Mouse (Mus musculus) skeletal muscle tissue, adult 2 months (tissue): ENCODE data around the gene Pcsk1n.
"Not testable (repeated sequence)": the region's sequence is repeated elsewhere in the genome, so short reads cannot be mapped to it uniquely, and the experiment has no call there.

Experiments used
- DNase-seq: peaks from one replicate; pipeline ENCODE4 v3.0.0-alpha.2; 2012; ENCODE audit warnings: low read depth, low spot score

Gene Pcsk1n

DNA sequence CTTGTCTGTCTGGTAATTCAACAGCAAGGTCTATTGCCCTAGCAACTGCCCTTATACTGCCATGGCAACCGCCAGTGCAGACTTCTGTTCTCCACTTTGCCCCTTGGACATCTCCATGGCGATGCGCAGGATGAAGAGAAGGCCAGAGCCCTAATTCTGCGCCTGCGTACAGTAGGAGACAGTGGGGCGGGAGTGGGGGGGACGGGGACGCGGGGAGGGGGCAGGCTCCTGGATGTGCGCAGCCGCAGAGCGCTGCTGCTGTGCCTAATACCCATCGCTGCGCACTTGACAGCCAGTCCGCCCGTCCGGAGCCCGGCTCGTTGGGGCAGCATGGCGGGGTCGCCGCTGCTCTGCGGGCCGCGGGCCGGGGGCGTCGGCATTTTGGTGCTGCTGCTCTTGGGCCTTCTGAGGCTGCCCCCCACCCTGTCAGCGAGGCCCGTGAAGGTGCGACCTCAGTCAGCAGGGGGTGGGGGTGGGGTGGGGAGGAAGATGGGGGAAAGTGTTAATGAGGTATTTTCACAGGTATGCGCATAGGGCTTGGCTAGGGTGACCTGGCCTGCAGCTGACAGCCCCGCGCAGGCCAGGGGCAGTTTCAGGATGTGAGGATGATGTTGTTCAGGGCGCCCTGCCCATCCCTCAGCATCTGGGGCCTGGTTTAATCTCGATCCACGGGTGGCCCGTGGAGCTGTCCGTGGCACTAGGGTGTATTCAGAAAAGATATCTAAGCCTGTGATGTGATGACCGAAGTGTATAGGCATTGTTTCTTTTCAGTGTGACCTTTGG is at the start of gene Pcsk1n:
Pcsk1n (plus strand) TSS at position 222 of the 783 bp plus-strand sequence.
- no peak for DNase-seq

DNA sequence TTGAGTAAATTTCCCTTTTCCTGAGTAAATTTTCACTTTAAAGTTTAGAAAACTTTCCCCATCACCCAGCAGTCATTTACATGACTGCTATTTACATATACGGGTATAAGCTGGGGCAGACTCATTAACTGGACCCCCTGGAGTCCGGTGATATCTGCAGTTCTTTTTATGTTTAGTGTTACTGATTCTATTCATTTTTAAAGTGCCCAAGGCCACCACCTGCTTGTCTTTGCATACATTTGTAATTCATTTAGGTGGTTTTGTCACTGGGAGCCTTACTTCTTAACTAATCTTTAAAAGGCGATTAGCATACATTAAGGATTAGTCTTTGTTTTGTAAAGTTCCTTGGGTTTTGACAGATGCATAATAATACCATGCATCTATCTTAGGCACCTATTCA is 49.8 kb upstream of the Pcsk1n start:
- DNase-seq, result no peak

DNA sequence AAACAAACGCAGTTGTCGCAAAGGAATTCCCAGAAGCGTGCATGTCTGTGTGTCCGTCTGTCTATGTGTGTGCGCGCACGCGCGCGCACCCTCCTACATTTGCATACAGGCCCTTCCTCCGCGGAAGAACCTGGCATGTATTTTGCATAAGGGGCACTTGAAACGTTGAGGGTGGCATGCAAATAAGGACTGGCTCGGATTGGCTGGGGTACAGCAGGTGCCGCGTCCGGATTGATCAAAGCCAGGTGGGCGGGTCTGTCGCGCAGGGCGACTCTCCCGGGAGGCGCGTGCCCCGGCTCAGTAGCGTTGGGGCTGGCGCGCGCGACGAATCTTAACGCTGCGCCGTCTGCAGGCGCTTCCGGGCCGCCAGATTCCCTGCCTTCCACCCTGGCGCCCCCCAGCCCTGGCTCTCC is 41.6 kb upstream of the Pcsk1n start, which contains the start of gene Pim2:
Pim2 (plus strand) TSS at position 256 of the 413 bp plus-strand sequence.
- peak; percentile 71 for DNase-seq

DNA sequence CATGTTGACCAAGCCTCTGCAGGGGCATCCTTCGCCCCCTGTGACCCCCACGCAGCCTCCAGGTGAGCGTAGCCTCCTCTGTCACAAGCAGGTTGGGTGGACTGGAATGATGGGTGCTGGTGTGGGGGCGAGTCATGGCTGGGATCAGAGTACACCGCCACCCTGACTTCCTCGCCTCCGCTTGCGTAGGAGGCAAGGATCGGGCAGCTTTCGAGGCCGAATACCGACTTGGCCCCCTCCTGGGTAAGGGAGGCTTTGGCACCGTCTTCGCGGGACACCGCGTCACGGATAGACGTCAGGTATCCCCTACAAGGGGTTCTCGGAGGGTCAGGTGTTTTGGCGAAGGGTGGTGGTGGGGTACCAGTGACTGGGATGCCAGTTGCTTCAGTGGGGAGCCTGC is 41.1 kb upstream of the Pcsk1n start:
- DNase-seq, result no peak

- DNase-seq, result peak; percentile 62
Observed at GRCm38 (mm10) chrX:7879819-7880218, 39.8 kb upstream of the Pcsk1n start.

DNA sequence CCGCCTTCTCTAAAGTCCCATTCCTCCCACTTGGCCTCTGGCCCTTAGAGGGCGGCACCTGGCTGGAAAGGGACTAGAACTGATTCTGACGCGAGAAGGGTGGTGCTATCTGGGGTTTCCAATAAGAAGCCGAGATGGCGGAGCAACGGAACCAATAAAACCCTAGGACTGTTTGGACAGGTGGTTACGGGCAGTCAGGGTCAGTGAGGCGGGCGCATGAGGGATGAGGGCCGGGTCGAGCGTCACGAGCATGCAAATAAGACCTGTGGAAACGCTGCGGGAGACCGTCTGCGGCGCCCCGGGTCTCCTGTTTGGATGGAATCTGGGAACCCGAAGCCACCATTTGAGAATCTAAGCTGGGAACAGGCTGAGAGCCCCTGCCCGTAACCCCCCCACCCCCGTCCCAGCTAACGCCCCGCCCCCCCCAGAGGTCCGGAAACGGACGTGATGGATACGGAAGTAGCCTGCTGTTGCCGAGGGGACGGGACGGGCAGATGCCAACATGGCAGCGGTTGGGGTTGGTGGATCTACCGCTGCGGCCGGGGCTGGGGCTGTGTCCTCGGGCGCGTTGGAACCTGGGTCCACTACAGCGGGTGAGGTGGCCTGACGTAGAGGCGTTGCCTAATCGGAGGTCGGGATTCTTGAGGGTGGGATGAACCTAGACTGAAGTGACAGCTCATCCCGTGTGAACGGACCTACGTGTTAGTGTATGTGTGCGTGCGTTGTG is 35.6 kb upstream of the Pcsk1n start, which contains the start of gene Slc35a2:
Slc35a2 (plus strand) TSS at position 188 of the 727 bp plus-strand sequence.
- DNase-seq, result peak; percentile 88

DNA sequence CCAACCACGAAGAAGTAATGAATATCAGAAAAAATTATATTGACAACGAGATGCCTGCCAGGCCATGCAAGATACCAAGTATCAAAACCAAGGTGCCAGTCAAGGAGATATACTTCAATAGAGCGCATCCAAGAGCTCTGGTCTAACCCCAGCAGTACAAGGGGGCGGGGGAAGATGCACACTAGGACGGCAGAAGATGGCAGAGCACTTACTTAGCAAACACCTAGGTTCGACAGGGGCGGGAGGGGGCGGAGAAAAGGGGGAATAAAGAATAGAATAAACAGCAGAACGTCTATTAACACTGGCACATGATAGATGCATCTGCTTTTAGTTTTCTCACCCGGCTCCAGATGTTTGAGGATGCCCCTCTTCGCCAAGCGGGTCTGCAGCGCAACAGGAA is 21.4 kb upstream of the Pcsk1n start:
- DNase-seq, result no peak

DNA sequence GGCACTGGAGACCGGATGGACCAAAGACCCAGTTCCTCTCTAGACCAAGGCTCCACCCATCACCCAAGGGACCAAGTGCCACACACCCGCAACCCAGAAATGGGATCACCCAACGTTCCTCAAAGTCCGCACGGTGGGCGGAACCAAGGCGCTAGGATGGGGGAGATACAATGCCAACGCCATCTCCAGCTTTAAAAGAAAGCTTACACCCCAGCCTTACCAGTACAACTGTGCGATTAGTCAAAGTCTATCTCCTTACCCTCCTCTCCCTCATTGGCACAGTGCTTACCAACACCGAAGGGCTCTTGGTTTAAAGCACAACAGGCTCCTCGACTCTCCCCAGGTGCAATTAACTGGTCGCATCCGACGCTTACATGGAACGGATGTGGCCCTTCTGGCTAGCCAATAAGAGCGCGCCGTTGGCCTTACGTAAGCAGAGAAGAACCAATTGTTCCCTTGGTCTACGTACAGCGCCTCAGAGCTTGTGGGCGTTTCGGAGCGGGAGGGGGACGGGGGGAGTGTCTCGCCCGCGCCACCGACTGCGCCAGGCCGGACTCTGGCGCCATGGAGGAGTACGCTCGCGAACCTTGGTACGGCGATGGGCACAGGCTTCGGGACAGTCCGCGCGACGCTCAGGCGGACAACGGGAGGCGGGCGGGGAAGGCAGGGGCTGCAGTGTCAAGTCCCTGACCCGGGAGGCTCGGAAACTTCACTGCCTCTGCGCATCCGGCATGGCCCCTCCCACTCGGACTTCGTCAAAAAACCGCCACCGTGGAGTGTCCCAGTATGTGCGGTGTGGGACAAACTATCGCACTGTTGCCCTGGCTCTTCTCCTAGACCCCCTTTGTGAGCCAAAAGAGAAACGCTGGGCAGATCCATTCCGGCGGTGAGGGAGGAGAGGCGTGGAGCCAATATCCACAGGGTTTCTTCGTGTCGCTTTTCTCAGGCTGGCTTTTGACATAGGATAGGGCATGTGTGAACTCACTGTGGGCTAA is 20.4 kb upstream of the Pcsk1n start, which contains the start of the genes Pqbp1 and Timm17b:
Pqbp1 (minus strand) TSS at position 390 of the 995 bp plus-strand sequence.
Timm17b (plus strand) TSS at position 478 of the 995 bp plus-strand sequence.
- DNase-seq, result peak; percentile 91

DNA sequence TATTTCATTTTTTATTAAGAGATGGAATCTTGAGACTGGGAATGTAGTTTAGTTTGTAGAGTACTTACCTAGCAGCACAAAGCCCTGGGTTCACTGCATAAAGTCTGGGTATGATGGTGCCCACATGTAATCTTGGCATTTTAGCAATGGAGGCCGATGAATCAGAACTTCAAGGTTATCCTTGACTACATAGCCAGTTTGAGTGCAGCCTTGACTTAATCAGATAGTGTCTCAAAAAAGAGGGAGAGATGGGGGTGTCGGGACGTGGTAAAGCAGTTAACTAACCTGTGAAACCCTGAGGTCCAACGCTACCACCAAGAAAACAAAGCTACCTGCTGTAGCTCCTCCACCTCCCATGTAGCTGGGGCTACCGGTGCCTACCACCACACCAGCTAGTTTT is 15.2 kb upstream of the Pcsk1n start:
- DNase-seq, result no peak

GRCm38 (mm10) chrX:7907735-7908134 is 11.9 kb upstream of the Pcsk1n start, which contains the start of gene Gm10491:
Gm10491 (minus strand) TSS chrX:7907835.
- no peak for DNase-seq

DNA sequence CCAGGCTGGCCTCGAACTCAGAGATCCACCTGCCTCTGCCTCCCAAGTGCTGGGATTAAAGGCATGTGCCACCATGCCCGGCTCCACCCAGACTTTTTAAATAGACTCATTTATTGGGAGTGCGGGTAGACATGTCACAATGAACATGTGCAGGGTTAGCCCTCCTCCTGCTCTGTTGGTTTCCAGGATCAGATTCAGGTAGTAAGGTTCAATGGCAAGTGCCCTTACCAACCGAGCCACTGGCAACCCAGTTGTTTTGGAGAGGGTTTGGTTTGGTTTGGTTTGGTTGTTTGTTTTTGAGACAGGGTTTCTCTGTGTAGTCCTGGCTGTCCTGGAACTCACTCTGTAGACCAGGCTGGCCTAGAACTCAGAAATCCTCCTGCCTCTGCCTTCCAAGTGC is 10.4 kb upstream of the Pcsk1n start, which contains the start of gene Gm10490:
Gm10490 (plus strand) TSS at position 301 of the 400 bp plus-strand sequence.
- DNase-seq, result not testable (repeated sequence)

DNA sequence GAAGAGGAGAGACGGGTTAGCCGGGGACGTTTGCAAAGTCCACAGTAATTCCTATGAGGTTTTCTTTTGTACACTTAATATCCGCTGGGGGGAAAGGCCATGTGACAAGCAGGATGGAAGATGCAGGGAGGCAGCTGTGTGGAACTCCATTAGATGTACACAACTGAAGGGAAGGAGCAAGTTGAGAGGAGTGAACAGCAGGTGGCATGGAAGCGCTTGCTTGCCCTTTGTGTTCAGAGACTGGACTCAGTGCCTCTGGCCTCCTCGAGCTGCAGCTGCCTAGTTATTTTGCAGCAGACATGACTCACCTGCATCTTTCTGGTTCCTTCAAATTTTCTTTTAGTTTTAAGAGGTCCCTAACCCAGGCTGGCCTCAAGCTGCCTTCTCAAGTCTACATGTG is 9.1 kb upstream of the Pcsk1n start:
- no peak for DNase-seq

DNA sequence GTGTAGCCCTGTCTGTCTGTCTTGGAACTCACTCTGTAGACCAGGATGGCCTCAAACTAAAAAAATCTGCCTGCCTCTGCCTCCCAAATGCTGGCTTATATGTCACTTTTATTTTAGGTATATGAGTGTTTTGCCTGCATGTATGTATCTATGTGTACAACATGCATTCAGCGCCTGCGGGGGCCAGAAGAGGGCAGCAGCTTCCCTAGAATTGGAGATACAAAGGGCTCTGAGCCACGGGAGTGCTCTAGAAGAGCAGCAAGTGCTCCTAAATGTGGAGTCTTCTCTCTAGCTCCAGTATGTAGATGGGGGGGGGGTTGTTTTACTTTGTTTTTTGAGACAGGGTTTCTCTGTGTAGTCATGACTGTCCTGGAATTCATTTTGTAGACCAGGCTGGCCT is 4.0 kb upstream of the Pcsk1n start:
- DNase-seq, result not testable (repeated sequence)

GRCm38 (mm10) chrX:7917960-7918359 is 1.7 kb upstream of the Pcsk1n start:
- not testable (repeated sequence) for DNase-seq

DNA sequence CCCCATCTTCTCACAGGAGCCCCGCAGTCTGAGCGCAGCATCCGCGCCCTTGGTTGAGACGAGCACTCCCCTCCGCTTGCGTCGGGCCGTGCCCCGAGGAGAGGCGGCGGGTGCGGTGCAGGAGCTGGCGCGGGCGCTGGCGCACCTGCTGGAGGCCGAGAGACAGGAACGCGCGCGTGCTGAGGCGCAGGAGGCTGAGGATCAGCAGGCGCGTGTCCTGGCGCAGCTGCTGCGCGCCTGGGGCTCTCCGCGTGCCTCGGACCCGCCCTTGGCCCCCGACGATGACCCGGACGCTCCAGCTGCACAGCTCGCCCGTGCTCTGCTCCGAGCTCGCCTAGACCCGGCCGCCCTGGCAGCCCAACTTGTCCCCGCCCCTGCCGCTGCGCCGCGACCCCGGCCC is 2.4 kb downstream of the Pcsk1n start:
- DNase-seq, result no peak

DNA sequence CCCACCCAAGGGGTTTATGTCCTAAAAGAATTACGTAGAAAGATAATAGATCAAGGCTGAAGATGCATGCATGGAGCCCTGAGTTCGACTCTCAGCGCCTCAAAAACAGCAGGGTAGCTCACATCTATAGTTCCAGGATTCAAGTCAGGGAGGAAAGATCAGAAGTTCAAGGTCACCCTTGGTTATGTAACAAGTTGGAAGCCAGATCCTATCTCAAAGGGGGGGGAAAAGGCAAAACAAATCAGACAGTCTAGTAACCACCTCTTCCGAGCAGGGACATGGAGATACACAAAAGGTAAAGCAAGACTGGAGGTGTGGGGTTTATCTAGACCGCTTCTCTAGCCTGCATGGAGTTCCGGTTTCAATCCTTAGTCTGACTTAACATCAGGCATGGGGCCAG is 6.6 kb downstream of the Pcsk1n start:
- no peak for DNase-seq

- no peak for DNase-seq
Observed at GRCm38 (mm10) chrX:7927116-7927515, 7.5 kb downstream of the Pcsk1n start.

GRCm38 (mm10) chrX:7928270-7928790 is 8.7 kb downstream of the Pcsk1n start, which contains the start of gene Eras:
Eras (minus strand) TSS chrX:7928607.
- no peak for DNase-seq

- no peak for DNase-seq
Observed at GRCm38 (mm10) chrX:7936874-7937273, 17.3 kb downstream of the Pcsk1n start.

- no peak for DNase-seq
Observed at GRCm38 (mm10) chrX:7937667-7938066, 18.0 kb downstream of the Pcsk1n start.

- no peak for DNase-seq
Observed at GRCm38 (mm10) chrX:7945618-7946017, 26.0 kb downstream of the Pcsk1n start.
